Mouse (Mus musculus): Measurements from ENCODE around the gene Gm10306.

- TF ChIP-seq GATA1 (IDR thresholded peaks at IDR 0.05; ENCODE audit: low read length) (no peak), TAL1 (IDR thresholded peaks at IDR 0.05; ENCODE audit: low read length) (no peak)
Measured at GRCm38 (mm10) chr4:94560316-94560715, 4.0 kb downstream of the Gm10306 start.

All from erythroblast, embryonic 14.5 days (primary cell).